Mouse (Mus musculus) lung, adult 2 months (tissue): ENCODE data around the gene Spaca1. TPM values are rescaled to one million over a fixed set of nuclear protein-coding genes. Genes with fewer than 3 reads are reported as not detected.
"Not testable (repeated sequence)": the region's sequence is repeated elsewhere in the genome, so short reads cannot be mapped to it uniquely, and the experiment has no call there.

Source experiments
- DNase-seq: peaks from one replicate; pipeline ENCODE4 v3.0.0; 2022
- H3K4me1 ChIP-seq: fragments of 200-500 bp; 2 replicates; pipeline ENCODE4 v1.6.1; 2011; ENCODE audit warnings: low read length; ENCODE audit not compliant: control insufficient read depth, insufficient read depth
- H3K4me3 ChIP-seq: fragments of 200-500 bp; replicated peaks from 2 replicates; pipeline ENCODE3; 2011; ENCODE audit warnings: low read depth, mild to moderate bottlenecking, control low read depth, low read length; ENCODE audit errors: extremely low read depth
- CTCF ChIP-seq: fragments of 200-500 bp; IDR thresholded peaks from 2 replicates; pipeline ENCODE4 v1.5.1; 2011; ENCODE audit warnings: mild to moderate bottlenecking, low read length, control low read depth; ENCODE audit not compliant: insufficient read depth
- POLR2A ChIP-seq: fragments of 200-500 bp; IDR thresholded peaks from 2 replicates; pipeline ENCODE4 v1.6.1; 2011; ENCODE audit warnings: low read depth, mild to moderate bottlenecking, control low read depth, low read length, borderline replicate concordance; ENCODE audit errors: extremely low read depth
- WGBS: fragments of 180-500 bp; shearing (Covaris S2); methylation state at CpG from one replicate; pipeline ENCODE4 v1.1.7; 2018; 5-methylcytosine and 5-hydroxymethylcytosine counted together
- polyA plus RNA-seq: library from polyadenylated mRNA; depleted of rRNA; stranded (reverse); fragments of >200 nt; gene quantifications from 2 replicates; pipeline ENCODE4 v1.2.3, GENCODE M21; 2012; rRNA removed

Gene Spaca1
- 0.60 and 0.68 TPM in 2 replicates for polyA plus RNA-seq

- 44% methylated on average over 46 of the region's 46 CpGs for WGBS
- TF ChIP-seq POLR2A, result no peak
- TF ChIP-seq CTCF, result no peak
- H3K4me3 ChIP-seq, result peak within 1 kb of the TSS; percentile 16
- DNase-seq, result no peak
- no peaks in the 10 kb centered on the region for H3K4me1 ChIP-seq
Observed at GRCm38 (mm10) chr4:34049571-34050255, at the start of gene Spaca1. TSS of gene Spaca1 (minus strand) at chr4:34050191.

- not testable (repeated sequence) for H3K4me3 ChIP-seq, DNase-seq, H3K4me1 ChIP-seq
- 79% methylated on average over 5 of the region's 5 CpGs for WGBS
Observed at GRCm38 (mm10) chr4:34087286-34087685, 37.3 kb upstream of the Spaca1 start.

- Histone ChIP-seq H3K4me3 (no peak overlapping the region), H3K4me1 (no peaks in the 10 kb centered on the region)
- DNase-seq, result no peak
- TF ChIP-seq POLR2A, result no peak
- TF ChIP-seq CTCF, result no peak
- WGBS, result 72% methylated on average over 3 of the region's 3 CpGs
Observed at GRCm38 (mm10) chr4:34081064-34081463, 31.1 kb upstream of the Spaca1 start.

GRCm38 (mm10) chr4:34069002-34069401 lies 19.0 kb upstream of the Spaca1 start:
- 68% methylated on average over 5 of the region's 5 CpGs for WGBS
- no peak for DNase-seq
- no peaks in the 10 kb centered on the region for H3K4me1 ChIP-seq
- TF ChIP-seq POLR2A, result no peak
- no peak for TF ChIP-seq CTCF
- no peak overlapping the region for H3K4me3 ChIP-seq

GRCm38 (mm10) chr4:34058320-34058719 lies 8.3 kb upstream of the Spaca1 start:
- WGBS, result 34% methylated on average over 1 of the region's 1 CpGs
- H3K4me3 ChIP-seq, result no peak overlapping the region
- no peak for DNase-seq

GRCm38 (mm10) chr4:34026771-34027170 lies 23.2 kb downstream of the Spaca1 start:
- WGBS, result 81% methylated on average over 2 of the region's 2 CpGs
- Histone ChIP-seq H3K4me1 (no peaks in the 10 kb centered on the region), H3K4me3 (no peak overlapping the region)
- TF ChIP-seq CTCF, result no peak
- TF ChIP-seq POLR2A, result no peak
- DNase-seq, result no peak

More at GRCm38 (mm10) chr4:34058320-34058719, 8.3 kb upstream of the Spaca1 start:
- H3K4me1 ChIP-seq, result no peaks in the 10 kb centered on the region
- TF ChIP-seq CTCF (no peak), POLR2A (no peak)

- no peak for TF ChIP-seq POLR2A
- no peak for TF ChIP-seq CTCF
- no peak for DNase-seq
- no peaks in the 10 kb centered on the region for H3K4me1 ChIP-seq
- no peak overlapping the region for H3K4me3 ChIP-seq
- WGBS, result 52% methylated on average over 2 of the region's 2 CpGs
Observed at GRCm38 (mm10) chr4:34021456-34021855, 28.5 kb downstream of the Spaca1 start.

GRCm38 (mm10) chr4:33996382-33996781 lies 53.6 kb downstream of the Spaca1 start:
- no peaks in the 10 kb centered on the region for H3K4me1 ChIP-seq
- TF ChIP-seq POLR2A, result no peak
- TF ChIP-seq CTCF, result no peak
- no peak for DNase-seq
- H3K4me3 ChIP-seq, result no peak overlapping the region

- TF ChIP-seq POLR2A (no peak), CTCF (no peak)
- WGBS, result 49% methylated on average over 3 of the region's 3 CpGs
- H3K4me3 ChIP-seq, result no peak overlapping the region
- no peaks in the 10 kb centered on the region for H3K4me1 ChIP-seq
- DNase-seq, result no peak
Observed at GRCm38 (mm10) chr4:33992687-33993086, 57.3 kb downstream of the Spaca1 start.

- Histone ChIP-seq H3K4me3 (no peak overlapping the region), H3K4me1 (no peaks in the 10 kb centered on the region)
- TF ChIP-seq POLR2A (no peak), CTCF (no peak)
- DNase-seq, result no peak
- 51% methylated on average over 5 of the region's 5 CpGs for WGBS
Observed at GRCm38 (mm10) chr4:33988466-33989089, 61.4 kb downstream of the Spaca1 start.

Other genes with a start within 250 kb of the Spaca1 start
- gene Cnr1, start 125.6 kb downstream of the Spaca1 start, polyA plus RNA-seq, result 0.89 and 0.97 TPM in 2 replicates